Mouse (Mus musculus): Measurements from ENCODE around the gene Scrn1. TPM values are rescaled to one million over a fixed set of nuclear protein-coding genes. Genes with fewer than 3 reads are reported as not detected.

Gene Scrn1
- polyA plus RNA-seq, 1 experiment from 2014 or later: 3.4 TPM

DNA sequence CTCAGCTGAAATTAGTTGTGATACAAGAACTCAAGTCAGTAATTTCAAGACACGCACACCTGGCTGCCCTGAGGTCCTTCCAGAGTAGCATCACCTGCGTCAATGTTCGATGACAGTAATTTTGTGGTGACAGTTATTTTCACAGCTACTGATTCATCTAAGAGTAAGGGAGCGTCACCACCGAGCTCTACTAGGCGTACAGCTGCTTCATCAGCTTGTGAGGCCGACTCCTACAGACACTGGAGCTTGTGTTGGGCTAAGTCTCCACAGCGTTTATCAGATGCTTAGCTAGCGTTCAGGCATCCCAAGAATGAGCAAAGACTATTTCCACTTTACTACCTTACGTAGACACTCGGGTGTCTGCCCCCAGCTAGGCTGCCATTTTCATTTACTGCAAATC, 60.0 kb downstream of the Scrn1 start:
- Histone ChIP-seq H3K27me3 (ENCODE audit: control insufficient read depth, insufficient read depth, low read length) (no peaks in the 10 kb centered on the region), H3K9me3 (ENCODE audit: control insufficient read depth, low read length) (no peaks in the 10 kb centered on the region), H3K36me3 (ENCODE audit: control insufficient read depth, insufficient read depth, low read length) (no peaks in the 10 kb centered on the region), H3K9ac (ENCODE audit: low read length) (no peak overlapping the region), H3K4me1 (replicated peaks; ENCODE audit: control insufficient read depth, insufficient read depth) (no peaks in the 10 kb centered on the region), H3K27ac (replicated peaks) (no peak overlapping the region), H3K4me2 (replicated peaks; ENCODE audit: low read depth) (no peak overlapping the region), H3K4me3 (ENCODE audit: low read depth, low read length) (no peak overlapping the region)
- TF ChIP-seq CTCF (IDR thresholded peaks at IDR 0.05; ENCODE audit: low read depth) (no peak), EP300 (optimal IDR thresholded peaks at IDR 0.05) (no peak)
- DNase-seq (ENCODE audit: low spot score) (no peak), ATAC-seq (ENCODE audit: low FRiP score, low TSS enrichment) (no peak)
- 81% methylated on average over 11 of the region's 11 CpGs for WGBS

DNA sequence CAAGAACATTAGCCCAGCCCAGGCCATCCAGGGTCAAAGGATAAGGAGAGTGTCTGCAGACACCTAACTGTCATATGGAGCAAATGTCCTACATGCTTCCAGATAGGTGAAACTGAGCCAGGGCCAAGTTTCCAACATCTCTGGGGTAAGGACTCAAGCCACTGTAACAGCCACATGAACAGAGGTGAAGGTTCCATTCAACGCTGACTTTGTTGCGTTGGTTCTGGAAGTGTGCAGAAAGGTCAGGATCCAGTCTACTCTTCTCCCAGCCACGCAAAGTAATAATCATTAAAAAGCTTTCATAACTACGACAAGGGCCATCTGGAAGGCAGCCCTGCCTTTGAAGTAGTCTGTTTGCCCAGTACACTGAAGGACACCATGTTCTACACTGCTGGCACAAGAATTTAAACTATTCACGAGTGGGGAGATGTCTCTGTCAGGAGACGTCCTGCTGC, 63.6 kb downstream of the Scrn1 start:
- H3K4me3 ChIP-seq (ENCODE audit: low read depth, low read length): no peak overlapping the region
- ATAC-seq (ENCODE audit: low FRiP score, low TSS enrichment) (no peak), DNase-seq (ENCODE audit: low spot score) (no peak)
- no peaks in the 10 kb centered on the region for H3K4me1 ChIP-seq (replicated peaks; ENCODE audit: control insufficient read depth, insufficient read depth)
- 54% methylated on average over 6 of the region's 6 CpGs for WGBS
- no peak for TF ChIP-seq EP300 (optimal IDR thresholded peaks at IDR 0.05)
- no peak for TF ChIP-seq CTCF (IDR thresholded peaks at IDR 0.05; ENCODE audit: low read depth)
- H3K27me3 ChIP-seq (ENCODE audit: control insufficient read depth, insufficient read depth, low read length): no peaks in the 10 kb centered on the region
- H3K9me3 ChIP-seq (ENCODE audit: control insufficient read depth, low read length): no peaks in the 10 kb centered on the region
- no peak overlapping the region for H3K27ac ChIP-seq (replicated peaks)
- H3K36me3 ChIP-seq (ENCODE audit: control insufficient read depth, insufficient read depth, low read length): no peaks in the 10 kb centered on the region
- no peak overlapping the region for H3K4me2 ChIP-seq (replicated peaks; ENCODE audit: low read depth)
- H3K9ac ChIP-seq (ENCODE audit: low read length): no peak overlapping the region

DNA sequence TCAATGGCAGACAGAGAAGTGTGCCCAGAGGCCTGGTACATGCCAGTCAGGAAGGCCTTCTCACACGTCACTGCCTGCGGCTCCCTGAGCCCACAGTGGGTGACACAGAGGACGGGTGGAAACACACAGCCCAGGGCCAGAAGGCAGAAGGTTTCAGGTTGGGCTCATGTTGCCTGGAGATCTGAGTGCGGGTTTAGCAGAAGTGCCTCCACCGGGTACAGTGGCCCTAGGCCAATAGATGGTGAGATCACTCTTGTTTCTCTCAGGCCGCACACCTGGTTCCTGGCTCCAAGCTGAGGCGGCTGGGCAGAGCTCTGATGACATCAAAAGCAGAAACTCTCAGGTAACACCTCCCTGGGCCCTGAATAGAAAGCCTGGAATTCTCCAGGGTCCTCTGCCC, 70.1 kb downstream of the Scrn1 start:
- Histone ChIP-seq H3K9ac (ENCODE audit: low read length) (no peak overlapping the region), H3K4me3 (ENCODE audit: low read depth, low read length) (no peak overlapping the region), H3K27me3 (ENCODE audit: control insufficient read depth, insufficient read depth, low read length) (no peaks in the 10 kb centered on the region), H3K4me1 (replicated peaks; ENCODE audit: control insufficient read depth, insufficient read depth) (no peaks in the 10 kb centered on the region), H3K36me3 (ENCODE audit: control insufficient read depth, insufficient read depth, low read length) (no peaks in the 10 kb centered on the region), H3K4me2 (replicated peaks; ENCODE audit: low read depth) (no peak overlapping the region), H3K9me3 (ENCODE audit: control insufficient read depth, low read length) (no peaks in the 10 kb centered on the region), H3K27ac (replicated peaks) (no peak overlapping the region)
- WGBS: 84% methylated on average over 7 of the region's 7 CpGs
- ATAC-seq (ENCODE audit: low FRiP score, low TSS enrichment) (no peak), DNase-seq (ENCODE audit: low spot score) (no peak)
- TF ChIP-seq CTCF (IDR thresholded peaks at IDR 0.05; ENCODE audit: low read depth) (no peak), EP300 (optimal IDR thresholded peaks at IDR 0.05) (no peak)

DNA sequence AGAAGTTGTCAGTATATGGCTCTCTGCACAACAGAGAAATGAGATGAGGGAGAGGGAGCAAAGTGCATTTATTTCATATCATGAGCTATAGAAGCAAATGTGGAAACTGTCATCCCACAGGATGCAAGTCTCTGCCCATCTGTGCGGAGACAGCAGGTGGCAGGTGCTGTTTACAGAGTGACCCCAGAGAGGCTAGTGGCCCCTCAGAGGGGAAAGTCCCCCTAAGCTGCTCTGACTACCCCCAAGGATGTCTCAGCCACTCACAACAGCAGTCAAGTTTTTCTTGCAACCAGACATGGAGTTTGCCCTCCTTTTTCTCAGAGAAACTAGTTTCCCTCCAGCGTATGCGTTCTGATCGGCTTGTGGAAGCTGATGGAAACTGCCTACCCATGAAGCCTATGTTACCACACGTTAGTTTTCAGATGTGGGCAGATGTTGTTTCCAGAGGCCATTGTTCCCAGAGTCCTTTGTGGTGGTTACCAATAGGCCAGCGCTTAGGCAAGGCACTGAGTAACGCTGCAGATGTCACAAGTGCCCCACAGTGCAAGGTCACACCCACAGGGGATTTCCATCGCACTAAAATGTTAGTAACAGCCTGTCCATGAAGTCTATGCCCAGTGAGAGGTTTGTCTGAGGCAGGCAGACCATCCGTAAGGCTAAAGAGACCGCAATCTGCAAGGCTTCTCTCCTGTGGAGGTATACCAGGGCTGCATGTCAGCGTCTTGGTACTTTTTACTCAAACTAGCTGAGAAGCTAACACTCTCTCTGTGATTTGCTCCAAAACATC, 71.5 kb downstream of the Scrn1 start:
- DNase-seq (ENCODE audit: low spot score) (no peak), ATAC-seq (ENCODE audit: low FRiP score, low TSS enrichment) (no peak)
- H3K4me2 ChIP-seq (replicated peaks; ENCODE audit: low read depth): no peak overlapping the region
- H3K9me3 ChIP-seq (ENCODE audit: control insufficient read depth, low read length): no peaks in the 10 kb centered on the region
- no peak overlapping the region for H3K27ac ChIP-seq (replicated peaks)
- no peaks in the 10 kb centered on the region for H3K4me1 ChIP-seq (replicated peaks; ENCODE audit: control insufficient read depth, insufficient read depth)
- H3K9ac ChIP-seq (ENCODE audit: low read length): no peak overlapping the region
- 78% methylated on average over 11 of the region's 11 CpGs for WGBS
- no peaks in the 10 kb centered on the region for H3K36me3 ChIP-seq (ENCODE audit: control insufficient read depth, insufficient read depth, low read length)
- no peaks in the 10 kb centered on the region for H3K27me3 ChIP-seq (ENCODE audit: control insufficient read depth, insufficient read depth, low read length)
- H3K4me3 ChIP-seq (ENCODE audit: low read depth, low read length): no peak overlapping the region
- TF ChIP-seq CTCF (IDR thresholded peaks at IDR 0.05; ENCODE audit: low read depth) (no peak), EP300 (optimal IDR thresholded peaks at IDR 0.05) (no peak)

DNA sequence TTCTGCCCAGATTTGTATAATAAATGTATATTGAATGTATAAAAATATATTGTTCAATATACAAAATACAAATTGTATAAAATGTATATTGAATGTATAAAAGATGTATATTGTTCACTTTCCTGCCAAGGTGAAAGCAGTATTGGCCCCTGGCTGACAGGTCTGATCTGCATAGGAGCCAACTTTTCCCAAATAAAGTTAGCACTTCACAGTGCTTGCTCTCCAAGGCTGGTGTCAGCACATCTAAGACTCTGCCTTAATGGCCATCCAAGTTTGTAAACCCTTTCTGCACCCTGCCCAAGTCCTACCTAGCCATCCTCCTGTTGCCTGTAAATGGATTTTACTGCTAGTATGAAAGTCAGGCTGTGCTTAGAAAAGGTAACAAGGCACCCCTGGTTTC, 72.2 kb downstream of the Scrn1 start:
- H3K4me1 ChIP-seq (replicated peaks; ENCODE audit: control insufficient read depth, insufficient read depth): no peaks in the 10 kb centered on the region
- no peak overlapping the region for H3K4me3 ChIP-seq (ENCODE audit: low read depth, low read length)
- TF ChIP-seq EP300 (optimal IDR thresholded peaks at IDR 0.05): no peak
- TF ChIP-seq CTCF (IDR thresholded peaks at IDR 0.05; ENCODE audit: low read depth): no peak
- no peak for DNase-seq (ENCODE audit: low spot score)
- no peaks in the 10 kb centered on the region for H3K36me3 ChIP-seq (ENCODE audit: control insufficient read depth, insufficient read depth, low read length)
- H3K4me2 ChIP-seq (replicated peaks; ENCODE audit: low read depth): no peak overlapping the region
- H3K9me3 ChIP-seq (ENCODE audit: control insufficient read depth, low read length): no peaks in the 10 kb centered on the region
- no peak for ATAC-seq (ENCODE audit: low FRiP score, low TSS enrichment)
- no peaks in the 10 kb centered on the region for H3K27me3 ChIP-seq (ENCODE audit: control insufficient read depth, insufficient read depth, low read length)
- no peak overlapping the region for H3K9ac ChIP-seq (ENCODE audit: low read length)
- no peak overlapping the region for H3K27ac ChIP-seq (replicated peaks)

DNA sequence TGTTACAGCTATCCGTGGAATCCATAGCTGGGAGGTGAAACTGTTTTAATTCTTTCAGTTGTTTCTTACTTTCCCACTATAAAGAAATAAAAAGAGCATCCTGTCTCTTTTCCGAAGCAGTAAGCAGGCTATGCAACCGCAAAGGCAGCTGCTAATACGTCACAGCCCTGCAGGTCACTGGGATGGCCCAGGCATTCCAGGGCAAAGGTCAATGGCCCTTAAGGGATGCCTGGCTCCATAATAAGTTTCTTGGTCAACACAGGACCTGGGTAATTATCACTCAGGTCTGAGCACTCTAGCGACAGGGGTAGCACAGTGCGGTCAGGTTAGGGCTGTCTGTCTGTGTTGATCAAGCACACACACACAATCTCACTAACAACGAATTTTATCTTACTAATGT, 75.2 kb downstream of the Scrn1 start:
- no peak for TF ChIP-seq CTCF (IDR thresholded peaks at IDR 0.05; ENCODE audit: low read depth)
- no peak for TF ChIP-seq EP300 (optimal IDR thresholded peaks at IDR 0.05)
- H3K4me1 ChIP-seq (replicated peaks; ENCODE audit: control insufficient read depth, insufficient read depth): no peaks in the 10 kb centered on the region
- 56% methylated on average over 7 of the region's 7 CpGs for WGBS
- ATAC-seq (ENCODE audit: low FRiP score, low TSS enrichment): no peak
- H3K27me3 ChIP-seq (ENCODE audit: control insufficient read depth, insufficient read depth, low read length): no peaks in the 10 kb centered on the region
- H3K36me3 ChIP-seq (ENCODE audit: control insufficient read depth, insufficient read depth, low read length): no peaks in the 10 kb centered on the region
- H3K9me3 ChIP-seq (ENCODE audit: control insufficient read depth, low read length): no peaks in the 10 kb centered on the region
- H3K9ac ChIP-seq (ENCODE audit: low read length): no peak overlapping the region
- no peak for DNase-seq (ENCODE audit: low spot score)
- H3K27ac ChIP-seq (replicated peaks): no peak overlapping the region
- H3K4me3 ChIP-seq (ENCODE audit: low read depth, low read length): no peak overlapping the region
- no peak overlapping the region for H3K4me2 ChIP-seq (replicated peaks; ENCODE audit: low read depth)

All from stomach, postnatal 0 days (tissue).